Mouse (Mus musculus): ENCODE results near the gene Rtcb.

DNA sequence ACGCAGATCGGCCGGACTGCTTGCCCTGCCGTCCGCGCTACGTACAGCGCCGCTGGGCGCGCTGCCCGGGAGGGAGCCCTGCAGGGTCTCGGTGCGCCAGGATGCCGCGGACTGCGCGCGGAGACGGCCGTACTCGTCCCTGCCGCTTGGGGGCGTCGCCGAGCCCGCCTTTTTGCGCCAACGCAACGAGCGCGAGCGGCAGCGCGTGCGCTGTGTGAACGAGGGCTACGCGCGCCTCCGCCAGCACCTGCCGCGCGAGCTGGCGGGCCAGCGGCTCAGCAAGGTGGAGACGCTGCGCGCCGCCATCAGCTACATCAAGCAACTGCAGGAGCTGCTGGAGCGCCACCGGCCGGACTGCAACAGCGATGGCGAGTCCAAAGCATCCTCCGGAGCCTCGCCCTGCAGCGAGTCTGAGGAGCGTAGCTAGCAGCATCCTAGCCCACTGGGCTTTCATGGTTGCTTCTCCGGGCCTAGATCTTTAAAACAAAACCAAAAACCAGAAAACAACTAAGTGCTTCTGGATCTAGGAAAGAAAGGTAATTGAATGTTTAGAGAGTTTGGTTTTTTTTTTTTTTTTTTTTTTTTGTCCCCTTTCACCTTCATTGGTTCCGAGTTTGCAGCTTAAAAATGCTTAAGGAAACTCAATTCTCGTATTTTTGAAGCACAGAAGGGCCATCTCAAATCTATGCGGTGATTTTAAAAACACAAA, 29.0 kb downstream of the Rtcb start:
- TF ChIP-seq CTCF (IDR thresholded peaks at IDR 0.05; ENCODE audit: extremely low read depth, insufficient read depth, low read length) (peak; percentile 18; the same call in 1 of the 2 replicates), POLR2A (IDR thresholded peaks at IDR 0.05; ENCODE audit: extremely low read depth, insufficient read depth, low read length) (peak; percentile 52; the same call in 1 of the 2 replicates)

All from cortical plate, adult 2 months (tissue).